Mouse (Mus musculus) midbrain, embryonic 10.5 days (tissue): ENCODE measurements around the gene Lst1. TPM values are rescaled to one million over a fixed set of nuclear protein-coding genes. Genes with fewer than 3 reads are reported as not detected.

ENCODE experiments used
- DNase-seq: peaks from one replicate; pipeline ENCODE4 v3.0.0-alpha.2; 2017; ENCODE audit warnings: low spot score
- H3K27ac ChIP-seq: fragments of 300-500 bp; sonication (generic); replicated peaks from 2 replicates; pipeline ENCODE4 v1.5.1; 2016; ENCODE audit warnings: mild to moderate bottlenecking
- H3K27me3 ChIP-seq: fragments of 300-500 bp; sonication (generic); 2 replicates; pipeline ENCODE4 v1.6.1; 2016; ENCODE audit warnings: low read depth, mild to moderate bottlenecking; ENCODE audit not compliant: poor library complexity, severe bottlenecking
- H3K36me3 ChIP-seq: fragments of 300-500 bp; sonication (generic); 2 replicates; pipeline ENCODE4 v1.6.1; 2016; ENCODE audit warnings: mild to moderate bottlenecking, moderate library complexity
- H3K4me1 ChIP-seq: fragments of 300-500 bp; sonication (generic); 2 replicates; pipeline ENCODE4 v1.6.1; 2016
- H3K4me3 ChIP-seq: fragments of 300-500 bp; sonication (generic); 2 replicates; pipeline ENCODE4 v1.5.1; 2016; ENCODE audit warnings: mild to moderate bottlenecking, moderate library complexity
- H3K9me3 ChIP-seq: fragments of 300-500 bp; sonication (generic); replicated peaks from 2 replicates; pipeline ENCODE4 v1.6.1; 2016; ENCODE audit warnings: mild to moderate bottlenecking
- WGBS: fragments of 180-500 bp; shearing (Covaris S2); methylation state at CpG from one replicate; pipeline ENCODE4 v1.1.7; 2016; 5-methylcytosine and 5-hydroxymethylcytosine counted together
- polyA plus RNA-seq: library from polyadenylated mRNA; unstranded; fragments of >200 nt; fragmentation: Nextera tagmentation; extraction: Ambion mirVana; gene quantifications from 2 replicates; pipeline ENCODE4 v1.2.1, GENCODE M21; 2016

Gene Lst1
- polyA plus RNA-seq, 1 experiment from 2014 or later: 5.0 TPM

DNA sequence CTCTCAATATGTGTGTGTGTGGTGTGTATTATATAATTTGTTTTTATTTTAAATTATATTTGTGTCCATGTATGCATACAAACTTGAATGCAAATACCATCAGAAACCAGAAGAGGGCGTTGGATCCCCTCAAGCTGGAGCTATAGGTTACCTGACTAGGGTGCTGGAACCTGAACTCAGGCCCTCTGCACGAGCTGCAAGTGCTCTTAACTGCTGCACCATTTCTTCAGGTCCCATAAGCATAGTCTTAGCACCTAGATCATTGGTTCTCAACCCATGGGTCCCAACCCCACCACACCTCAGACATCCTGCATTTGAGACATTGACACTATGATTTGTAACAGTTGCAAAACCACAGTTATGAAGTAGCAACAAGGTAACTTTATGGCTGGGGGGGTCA lies 3.5 kb upstream of the Lst1 start:
- Histone ChIP-seq H3K27ac (no peak overlapping the region), H3K27me3 (peaks cover 39% of the 10 kb centered on the region), H3K4me3 (no peak overlapping the region), H3K9me3 (no peaks in the 10 kb centered on the region), H3K36me3 (no peaks in the 10 kb centered on the region), H3K4me1 (peaks cover 28% of the 10 kb centered on the region)
- 61% methylated on average over 2 of the region's 2 CpGs for WGBS
- DNase-seq: no peak

DNA sequence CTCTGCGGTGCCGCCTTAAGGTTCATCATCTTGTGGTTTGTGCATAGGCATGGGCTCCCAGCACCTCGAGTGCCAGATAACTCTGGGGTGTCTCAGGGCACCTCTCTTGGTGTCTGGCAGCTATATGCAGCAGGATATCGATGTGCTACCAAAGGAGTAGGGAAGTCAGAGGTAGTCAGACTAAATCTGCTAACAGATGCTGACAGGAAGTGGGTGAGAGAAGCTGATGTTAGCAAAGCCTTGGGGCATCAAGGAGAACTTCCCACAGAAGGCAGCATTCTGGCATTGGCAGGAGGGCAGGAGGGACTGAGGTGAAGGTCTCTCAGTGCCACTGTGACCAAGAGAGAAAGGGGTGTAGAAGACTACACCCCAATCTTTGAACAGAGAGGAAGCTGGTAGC lies 1.9 kb upstream of the Lst1 start:
- no peak for DNase-seq
- Histone ChIP-seq H3K4me3 (no peak overlapping the region), H3K27me3 (peaks cover 23% of the 10 kb centered on the region), H3K36me3 (no peaks in the 10 kb centered on the region), H3K9me3 (no peaks in the 10 kb centered on the region), H3K27ac (no peak overlapping the region), H3K4me1 (peaks cover 31% of the 10 kb centered on the region)
- 68% methylated on average over 4 of the region's 4 CpGs for WGBS

DNA sequence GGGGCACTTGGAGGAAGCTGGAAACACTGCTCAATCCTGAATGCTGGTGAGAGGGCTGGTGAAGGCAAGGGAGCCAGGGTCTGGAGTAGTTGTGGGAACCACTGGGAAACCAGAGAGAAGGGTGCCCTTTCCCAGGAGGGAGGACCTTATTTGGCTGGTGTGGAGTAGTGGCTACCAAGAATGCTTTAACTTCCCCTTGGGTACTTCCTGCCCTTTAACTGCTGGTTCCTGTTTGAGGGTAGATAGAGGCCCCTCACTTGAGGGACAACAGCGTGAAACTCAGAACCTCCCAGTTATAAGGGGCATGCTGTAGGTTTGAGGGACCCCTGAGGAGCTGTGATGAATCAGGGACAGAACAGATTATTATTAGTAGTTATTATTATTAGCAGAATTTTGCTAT lies 947 bp upstream of the Lst1 start:
- Histone ChIP-seq H3K27ac (no peak overlapping the region), H3K27me3 (peaks cover 14% of the 10 kb centered on the region), H3K36me3 (no peaks in the 10 kb centered on the region), H3K4me1 (peaks cover 22% of the 10 kb centered on the region), H3K4me3 (no peak overlapping the region), H3K9me3 (no peaks in the 10 kb centered on the region)
- 79% methylated on average over 1 of the region's 1 CpGs for WGBS
- no peak for DNase-seq

DNA sequence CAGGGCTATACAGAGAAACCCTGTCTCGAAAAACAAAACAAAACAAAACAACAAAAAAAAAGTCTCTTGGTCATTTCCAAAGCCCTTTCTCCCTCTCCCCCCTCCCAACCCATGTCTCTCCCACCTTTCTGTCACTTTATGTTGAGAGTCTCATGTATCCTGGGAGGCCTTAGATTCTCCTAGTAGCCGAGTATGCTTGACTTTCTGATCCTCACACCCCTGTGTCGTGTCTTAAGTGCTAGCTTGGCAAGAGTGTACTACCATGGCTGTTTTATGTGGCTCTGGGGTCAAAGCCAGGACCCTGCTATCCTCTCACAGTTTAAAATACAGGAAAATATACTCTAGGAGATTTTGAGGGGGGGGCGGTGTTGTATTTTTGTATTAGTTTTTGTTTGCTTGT lies 894 bp downstream of the Lst1 start:
- H3K4me3 ChIP-seq: no peak overlapping the region
- H3K27me3 ChIP-seq: no peaks in the 10 kb centered on the region
- no peaks in the 10 kb centered on the region for H3K36me3 ChIP-seq
- H3K9me3 ChIP-seq: no peaks in the 10 kb centered on the region
- DNase-seq: no peak
- WGBS: 79% methylated on average over 4 of the region's 4 CpGs
- H3K27ac ChIP-seq: no peak overlapping the region
- peaks cover 21% of the 10 kb centered on the region for H3K4me1 ChIP-seq

DNA sequence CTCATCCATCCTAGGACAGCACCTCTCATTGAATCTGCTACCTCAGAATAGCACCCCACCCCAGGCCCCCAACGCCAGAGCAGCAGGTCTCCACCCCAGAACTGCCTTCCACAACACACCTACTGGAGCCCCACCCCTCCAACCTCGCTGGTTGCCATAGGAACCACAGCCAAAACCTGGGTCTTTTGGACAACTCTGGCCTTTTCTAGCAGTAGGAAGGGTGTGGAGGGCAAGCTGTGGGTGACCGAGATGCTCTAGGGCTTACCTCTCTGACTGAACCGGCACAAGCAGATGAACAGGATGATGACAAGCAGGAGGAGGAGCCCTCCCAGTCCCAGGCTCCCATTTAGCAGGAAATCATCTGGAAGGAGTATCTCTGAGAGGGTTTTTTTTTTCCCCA lies 1.6 kb downstream of the Lst1 start:
- H3K4me1 ChIP-seq: peaks cover 21% of the 10 kb centered on the region
- peak; percentile 53 for DNase-seq
- H3K9me3 ChIP-seq: no peaks in the 10 kb centered on the region
- H3K27me3 ChIP-seq: no peaks in the 10 kb centered on the region
- H3K4me3 ChIP-seq: peak overlapping the region; percentile 59
- peak overlapping the region; percentile 83 for H3K27ac ChIP-seq
- H3K36me3 ChIP-seq: no peaks in the 10 kb centered on the region
- WGBS: 2% methylated on average over 4 of the region's 4 CpGs

DNA sequence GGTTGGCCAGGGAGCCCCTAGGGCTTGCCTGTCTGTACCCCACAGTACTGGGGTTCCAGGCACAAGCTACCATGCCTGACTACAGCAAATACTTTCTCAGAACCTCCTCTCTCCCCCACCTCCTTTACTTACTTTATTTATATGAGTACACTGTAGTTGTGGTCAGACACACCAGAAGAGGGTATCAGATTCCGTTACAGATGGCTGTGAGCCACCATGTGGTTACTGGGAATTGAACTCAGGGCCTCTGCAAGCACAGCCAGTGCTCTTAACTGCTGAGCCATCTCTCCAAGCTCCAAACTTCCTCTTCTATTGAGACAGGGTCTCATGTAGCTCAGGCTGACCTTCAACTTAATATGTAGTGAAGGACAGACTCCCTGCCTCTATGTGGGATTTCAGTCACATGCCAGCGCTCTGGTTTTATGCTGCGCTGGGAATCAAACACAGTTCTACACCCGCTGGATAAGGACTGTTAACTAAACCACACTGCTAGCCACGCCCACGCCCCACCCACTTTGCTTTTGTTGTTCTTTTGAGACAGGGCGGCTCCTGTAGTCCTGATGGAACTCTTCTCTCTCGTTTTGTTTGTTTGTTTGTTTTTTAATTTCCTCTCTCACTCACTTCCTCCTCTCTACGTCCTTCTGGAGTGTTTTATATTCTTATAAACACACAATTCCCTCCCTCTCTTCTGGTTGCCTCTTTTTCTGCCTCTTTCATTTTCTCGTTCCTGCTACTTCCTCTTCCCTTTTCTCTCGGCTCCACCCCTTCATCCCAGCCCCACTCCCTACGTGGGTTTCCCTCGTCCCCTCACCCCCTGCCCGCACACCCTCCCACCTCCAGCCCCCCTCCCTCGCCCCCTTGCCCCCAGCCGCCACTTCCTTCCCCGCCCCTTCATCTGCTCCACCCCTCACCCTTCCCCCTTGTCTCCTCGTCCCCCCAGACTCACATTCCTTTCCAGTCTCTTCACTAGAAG lies 2.3 kb downstream of the Lst1 start:
- Histone ChIP-seq H3K9me3 (no peaks in the 10 kb centered on the region), H3K27me3 (no peaks in the 10 kb centered on the region), H3K36me3 (no peaks in the 10 kb centered on the region), H3K4me1 (peaks cover 21% of the 10 kb centered on the region), H3K27ac (peak overlapping the region; percentile 83), H3K4me3 (peak overlapping the region; percentile 59)
- WGBS: 3% methylated on average over 18 of the region's 18 CpGs
- peak; percentile 59 for DNase-seq

DNA sequence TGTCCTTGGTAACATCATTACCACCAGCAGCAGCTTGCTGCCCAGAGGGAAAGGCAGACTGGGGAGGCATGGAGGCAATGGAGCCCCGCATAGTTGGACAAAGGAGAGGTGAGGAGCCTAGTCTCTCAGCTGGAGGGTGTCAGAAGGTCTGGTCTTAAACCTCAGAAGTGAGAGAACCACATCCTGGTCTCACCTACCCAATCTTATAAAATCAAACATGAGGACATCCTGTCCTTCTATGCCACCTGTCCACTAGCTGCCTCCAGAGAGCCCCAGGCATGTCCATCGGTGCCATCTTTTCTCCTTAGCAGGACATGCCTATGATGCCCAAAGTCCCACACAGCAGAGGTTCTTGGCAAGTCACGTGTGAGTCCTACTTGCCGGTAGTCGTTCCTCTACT lies 8.1 kb downstream of the Lst1 start:
- Histone ChIP-seq H3K4me1 (peaks cover 5% of the 10 kb centered on the region; the same call in 1 of the 2 replicates), H3K27me3 (no peaks in the 10 kb centered on the region), H3K36me3 (no peaks in the 10 kb centered on the region), H3K9me3 (no peaks in the 10 kb centered on the region), H3K4me3 (no peak overlapping the region), H3K27ac (no peak overlapping the region)
- no peak for DNase-seq
- WGBS: 89% methylated on average over 5 of the region's 5 CpGs

DNA sequence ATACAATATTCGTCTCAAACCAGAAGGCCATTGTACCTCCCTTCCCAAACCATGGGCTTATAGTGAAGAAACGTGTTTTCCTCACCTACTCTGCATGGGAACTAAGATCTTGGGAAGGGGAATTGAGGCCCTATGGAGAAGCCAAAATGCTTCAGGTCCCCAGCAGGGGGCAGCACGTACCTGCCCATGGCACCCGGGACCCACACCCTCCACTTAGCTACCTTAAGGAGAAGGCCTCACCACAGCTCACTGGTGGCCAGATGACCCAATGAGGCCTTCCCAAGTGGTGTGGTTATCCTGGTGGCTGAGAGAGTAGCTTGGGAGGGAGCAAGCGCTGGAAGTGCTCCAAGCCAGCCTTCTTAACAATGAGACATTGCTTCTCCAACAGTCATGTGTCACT lies 9.7 kb downstream of the Lst1 start:
- H3K4me3 ChIP-seq: no peak overlapping the region
- 14% methylated on average over 5 of the region's 5 CpGs for WGBS
- H3K4me1 ChIP-seq: peaks cover 5% of the 10 kb centered on the region; the same call in 1 of the 2 replicates
- peak; percentile 72 for DNase-seq
- H3K27ac ChIP-seq: no peak overlapping the region
- H3K9me3 ChIP-seq: no peaks in the 10 kb centered on the region
- H3K36me3 ChIP-seq: no peaks in the 10 kb centered on the region
- no peaks in the 10 kb centered on the region for H3K27me3 ChIP-seq

DNA sequence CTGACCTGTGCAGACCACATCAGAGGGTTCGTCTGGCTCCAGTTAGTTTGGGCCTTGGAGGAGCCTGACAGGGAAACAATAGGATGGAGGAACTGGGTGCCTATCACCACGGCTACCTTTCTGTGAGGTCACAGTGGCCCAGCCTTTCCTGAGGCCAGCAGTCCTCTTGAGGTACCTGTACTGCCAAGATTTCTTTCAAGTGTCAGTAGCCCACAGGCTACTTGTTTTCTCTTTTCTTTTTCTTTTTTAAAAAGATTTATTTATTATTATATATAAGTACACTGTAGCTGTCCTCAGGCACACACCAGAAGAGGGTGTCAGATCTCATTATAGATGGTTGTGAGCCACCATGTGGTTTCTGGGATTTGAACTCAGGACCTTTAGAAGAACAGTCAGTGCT lies 12.3 kb downstream of the Lst1 start, which contains the start of gene Aif1:
Aif1 (minus strand) TSS at position 101 of the 400 bp plus-strand sequence.
- no peak within 1 kb of the TSS for H3K4me3 ChIP-seq
- no peak for DNase-seq
- no peak within 1 kb of the TSS for H3K27ac ChIP-seq
- no peaks in the 10 kb centered on the region for H3K36me3 ChIP-seq
- peaks cover 5% of the 10 kb centered on the region; the same call in 1 of the 2 replicates for H3K4me1 ChIP-seq
- no peaks in the 10 kb centered on the region for H3K27me3 ChIP-seq
- WGBS: 43% methylated on average over 2 of the region's 2 CpGs
- H3K9me3 ChIP-seq: no peaks in the 10 kb centered on the region

DNA sequence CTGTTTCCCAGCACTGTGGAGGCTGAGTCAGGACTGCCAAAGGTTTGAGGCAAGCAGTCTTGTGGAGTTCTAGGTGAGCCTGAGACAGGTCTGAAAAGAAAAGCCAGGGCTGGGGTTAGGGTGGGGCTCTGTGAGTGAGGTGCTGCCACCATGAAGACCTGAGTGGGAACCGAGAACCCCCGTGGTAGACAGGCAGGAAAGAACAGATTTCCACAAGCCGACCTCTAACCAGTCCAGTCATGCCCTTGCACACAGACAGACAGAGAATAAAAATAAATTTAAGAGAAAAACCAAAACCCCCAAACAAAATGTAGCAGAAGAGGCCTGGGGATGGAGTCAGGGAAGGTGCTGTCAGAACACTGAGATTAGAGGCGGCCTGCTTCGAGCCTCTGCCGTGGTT lies 12.9 kb downstream of the Lst1 start:
- no peaks in the 10 kb centered on the region for H3K9me3 ChIP-seq
- 65% methylated on average over 6 of the region's 6 CpGs for WGBS

DNA sequence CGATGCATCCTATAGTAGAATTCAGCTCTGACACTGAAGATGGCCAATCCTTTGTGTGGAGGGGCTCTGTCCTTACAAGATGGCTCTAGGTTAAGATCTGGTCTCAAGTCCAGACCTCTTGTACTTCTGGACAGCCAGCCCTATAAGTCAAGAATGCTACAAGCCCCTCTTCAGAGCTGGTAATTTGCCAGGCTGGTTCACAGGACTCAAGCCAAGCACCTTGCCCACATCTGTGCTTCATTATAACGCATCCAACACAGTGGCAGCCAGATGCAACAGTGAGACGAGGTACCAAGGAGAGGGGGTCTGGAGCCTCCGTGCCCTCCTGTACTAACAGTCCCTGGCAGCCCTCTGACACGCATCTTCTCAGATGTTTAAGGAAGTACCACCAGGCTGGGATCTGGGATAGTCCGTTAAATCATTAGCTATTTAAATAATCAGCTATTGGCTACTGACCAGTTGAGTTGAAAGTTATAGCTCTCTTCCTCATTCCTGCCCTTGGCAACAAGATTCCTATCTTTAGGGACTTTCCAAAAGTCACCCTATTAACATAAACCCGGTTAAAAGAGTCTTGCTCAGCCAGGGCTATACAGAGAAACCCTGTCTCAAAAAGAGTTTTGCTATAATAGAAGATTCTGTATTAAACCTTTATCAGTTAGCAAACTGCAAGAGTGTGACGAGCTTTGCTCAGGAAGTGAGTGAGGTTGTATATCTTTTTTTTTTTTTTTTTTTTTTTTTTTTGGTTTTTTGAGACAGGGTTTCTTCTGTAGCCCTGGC lies 13.8 kb downstream of the Lst1 start:
- 78% methylated on average over 8 of the region's 8 CpGs for WGBS
- no peak for DNase-seq
- no peak overlapping the region for H3K4me3 ChIP-seq
- no peaks in the 10 kb centered on the region for H3K9me3 ChIP-seq
- no peaks in the 10 kb centered on the region for H3K36me3 ChIP-seq
- H3K4me1 ChIP-seq: peaks cover 5% of the 10 kb centered on the region; the same call in 1 of the 2 replicates
- no peaks in the 10 kb centered on the region for H3K27me3 ChIP-seq
- H3K27ac ChIP-seq: no peak overlapping the region

More for the DNA sequence above, 12.9 kb downstream of the Lst1 start:
- Histone ChIP-seq H3K27me3 (no peaks in the 10 kb centered on the region), H3K4me1 (peaks cover 5% of the 10 kb centered on the region; the same call in 1 of the 2 replicates), H3K27ac (no peak overlapping the region), H3K36me3 (no peaks in the 10 kb centered on the region), H3K4me3 (no peak overlapping the region)
- no peak for DNase-seq

DNA sequence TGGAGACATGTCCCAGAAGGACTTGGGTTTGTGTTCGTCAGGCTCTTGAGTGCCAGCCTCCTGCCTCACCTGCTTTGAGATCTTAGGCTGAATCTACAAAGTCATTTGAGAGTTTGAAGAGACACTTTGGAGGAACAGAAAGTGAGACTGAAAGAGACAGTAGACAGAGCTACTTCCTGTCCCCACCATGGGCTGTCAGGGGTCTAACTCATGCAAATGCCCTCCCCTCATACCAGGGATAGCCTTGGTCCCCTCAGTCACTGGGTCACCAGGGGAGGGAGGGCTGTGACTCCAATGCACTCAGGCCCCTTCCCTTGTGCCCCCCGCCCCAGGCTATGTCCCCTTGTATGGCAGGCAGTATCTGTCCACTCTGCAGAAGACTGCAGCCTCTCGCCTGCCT lies 14.9 kb downstream of the Lst1 start:
- peaks cover 5% of the 10 kb centered on the region; the same call in 1 of the 2 replicates for H3K4me1 ChIP-seq
- no peaks in the 10 kb centered on the region for H3K36me3 ChIP-seq
- WGBS: 83% methylated on average over 3 of the region's 3 CpGs
- no peak overlapping the region for H3K27ac ChIP-seq
- H3K4me3 ChIP-seq: no peak overlapping the region
- H3K27me3 ChIP-seq: no peaks in the 10 kb centered on the region
- no peaks in the 10 kb centered on the region for H3K9me3 ChIP-seq
- no peak for DNase-seq
